Mouse (Mus musculus) liver, adult (tissue): ENCODE results near the gene Cfap36.

ENCODE experiments used
- GATA4 ChIP-seq: IDR thresholded peaks from 2 replicates; pipeline ENCODE4 v1.6.1; 2014; ENCODE audit warnings: mild to moderate bottlenecking, low read length; ENCODE audit not compliant: insufficient replicate concordance

The Cfap36 gene

DNA sequence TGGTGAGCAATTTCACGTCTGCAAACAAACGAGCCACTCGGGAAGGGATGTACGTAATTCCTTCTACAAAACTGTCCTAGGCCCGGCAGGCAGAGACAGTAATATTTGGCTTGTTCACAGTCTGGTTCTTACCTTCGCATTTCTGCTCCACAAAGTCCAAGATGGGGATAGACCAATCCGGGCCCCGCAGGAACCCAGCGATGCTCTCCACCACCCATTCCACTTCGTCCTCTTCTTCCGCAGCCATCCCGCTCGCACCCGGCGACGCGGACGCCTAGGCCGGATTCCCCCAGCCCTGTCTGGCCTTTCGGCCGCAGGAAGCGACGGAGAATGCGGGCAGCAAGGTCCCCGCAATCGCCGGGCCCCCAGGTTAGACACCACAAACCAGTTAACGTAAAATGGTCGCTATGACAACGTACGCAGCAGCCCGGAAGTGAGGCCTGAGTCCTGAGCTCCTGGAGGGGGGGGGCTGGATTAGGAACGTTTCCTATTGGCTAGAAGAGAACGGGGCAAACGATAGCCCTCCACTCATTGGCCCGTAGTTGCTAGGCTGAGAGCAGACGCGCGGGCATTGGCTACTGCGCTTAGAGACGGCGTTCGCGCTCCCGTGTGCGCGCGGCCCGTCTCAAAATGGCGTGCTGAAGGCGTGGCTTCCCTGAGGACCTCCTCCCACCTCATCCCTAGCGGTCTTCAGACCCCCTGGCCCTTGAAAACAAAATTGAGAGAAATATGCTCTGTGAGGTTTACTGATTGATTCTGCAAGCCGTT lies at the start of gene Cfap36:
Gene Cfap36 (minus strand): TSS at position 527 of the 768 bp plus-strand sequence.
- TF ChIP-seq GATA4, result no peak

GRCm38 (mm10) chr11:29287305-29287704 lies 40.1 kb upstream of the Cfap36 start:
- TF ChIP-seq GATA4, result no peak

DNA sequence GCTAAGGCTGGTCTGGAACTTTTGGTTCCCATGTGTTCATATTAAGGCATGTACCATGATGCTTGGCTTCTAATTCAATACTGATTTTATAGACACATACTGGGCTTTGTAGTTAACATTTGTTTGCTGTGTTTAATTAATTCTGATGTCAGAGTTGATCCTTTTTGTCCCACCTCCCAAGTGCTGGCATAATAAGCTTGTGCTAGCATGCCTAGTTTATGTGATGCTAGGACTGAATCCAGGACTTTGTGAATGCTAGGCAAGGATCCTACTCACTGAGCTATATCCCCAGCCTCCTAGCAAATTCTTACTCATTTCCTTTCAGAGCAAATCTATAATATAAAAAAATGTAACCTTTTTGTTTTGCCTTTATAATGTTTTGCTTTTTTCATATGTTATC lies 38.8 kb upstream of the Cfap36 start:
- TF ChIP-seq GATA4, result no peak

- TF ChIP-seq GATA4, result no peak
These were observed 27.5 kb upstream of the Cfap36 start for GRCm38 (mm10) chr11:29274758-29275157.

GRCm38 (mm10) chr11:29267824-29268223 lies 20.6 kb upstream of the Cfap36 start:
- TF ChIP-seq GATA4, result no peak

- no peak for TF ChIP-seq GATA4
These were observed 7.4 kb upstream of the Cfap36 start for GRCm38 (mm10) chr11:29254643-29255042.

GRCm38 (mm10) chr11:29248386-29248785 lies 1.2 kb upstream of the Cfap36 start:
- no peak for TF ChIP-seq GATA4

- no peak for TF ChIP-seq GATA4
These were observed 516 bp upstream of the Cfap36 start for GRCm38 (mm10) chr11:29247725-29248124.

DNA sequence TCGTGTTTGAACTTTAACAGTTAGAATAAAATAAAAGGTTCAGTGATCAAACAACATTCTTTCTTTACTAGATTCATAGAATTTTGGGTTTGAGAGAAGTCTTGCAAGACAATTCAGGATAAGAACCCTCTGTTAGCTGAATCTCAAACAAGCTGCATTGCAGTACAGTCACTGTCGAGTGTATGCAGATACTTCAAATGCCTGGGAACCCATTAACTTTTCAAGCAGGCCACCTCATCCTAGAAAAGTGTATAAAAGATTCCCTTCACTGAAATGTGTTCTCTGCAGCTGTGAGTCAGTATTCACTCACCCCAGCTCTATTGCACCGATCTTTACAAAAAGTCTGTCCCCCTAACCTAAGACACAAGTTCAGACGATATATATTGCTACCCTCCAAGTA lies 1.2 kb downstream of the Cfap36 start:
- TF ChIP-seq GATA4, result no peak

- no peak for TF ChIP-seq GATA4
These were observed 5.2 kb downstream of the Cfap36 start for GRCm38 (mm10) chr11:29241961-29242360.

GRCm38 (mm10) chr11:29239353-29239752 lies 7.9 kb downstream of the Cfap36 start:
- TF ChIP-seq GATA4, result no peak

GRCm38 (mm10) chr11:29238551-29238950 lies 8.7 kb downstream of the Cfap36 start:
- no peak for TF ChIP-seq GATA4

DNA sequence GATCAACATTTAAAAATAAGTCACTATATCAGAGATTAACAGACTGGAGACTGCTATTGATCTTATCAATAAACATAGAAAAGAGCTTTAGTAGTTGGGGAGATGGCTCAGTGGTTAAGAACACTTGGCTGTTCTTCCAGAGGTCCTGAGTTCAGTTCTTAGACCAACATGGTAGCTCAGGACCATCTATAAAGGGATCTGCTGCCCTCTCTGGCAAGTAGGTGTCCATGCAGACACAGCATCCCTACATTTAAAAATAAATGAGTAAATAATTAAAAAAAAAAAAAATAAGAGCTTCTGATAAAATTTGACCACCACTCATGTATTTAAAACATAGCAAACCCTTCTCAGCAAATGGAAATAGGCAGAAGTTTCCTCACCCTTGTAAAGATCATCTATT lies 9.2 kb downstream of the Cfap36 start:
- TF ChIP-seq GATA4, result no peak

- TF ChIP-seq GATA4, result no peak
These were observed 9.8 kb downstream of the Cfap36 start for GRCm38 (mm10) chr11:29237364-29237763.

DNA sequence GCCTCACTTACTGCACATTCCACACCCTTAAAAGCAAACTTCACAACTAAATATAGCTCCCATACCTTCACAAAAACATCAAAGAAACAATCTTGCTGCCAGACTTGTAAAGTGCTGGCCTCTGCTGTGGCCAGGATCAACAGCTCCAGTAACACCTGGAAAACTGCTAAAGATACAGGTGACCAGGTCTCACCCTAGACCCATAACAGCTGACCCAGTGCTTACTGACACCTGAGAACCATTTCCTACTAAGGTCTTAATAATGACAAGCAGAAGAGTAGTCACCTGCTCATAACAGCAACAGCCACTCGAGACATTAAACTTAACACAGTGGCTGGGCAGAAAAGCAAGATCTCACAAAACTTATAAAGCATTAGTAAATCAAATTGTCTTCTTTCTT lies 13.6 kb downstream of the Cfap36 start:
- no peak for TF ChIP-seq GATA4

DNA sequence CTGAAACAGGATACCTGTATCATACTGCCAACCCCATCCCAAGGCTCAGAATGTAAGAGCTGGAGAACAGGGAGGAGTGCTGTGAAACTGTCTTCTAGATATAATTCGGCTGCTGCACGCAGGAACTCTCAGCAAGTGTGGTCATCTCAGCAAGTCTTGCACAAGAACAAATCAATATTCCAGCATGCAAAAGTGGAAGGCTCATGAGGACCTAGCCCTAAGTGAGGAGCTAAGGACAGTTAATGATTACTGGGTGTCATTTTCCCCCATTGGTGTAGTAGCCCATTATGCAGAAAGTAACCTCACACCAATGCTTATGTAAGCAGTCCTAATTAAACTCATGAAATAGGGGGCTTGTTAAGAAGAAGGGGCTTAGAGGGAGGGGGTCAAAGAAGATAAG lies 18.3 kb downstream of the Cfap36 start:
- no peak for TF ChIP-seq GATA4

DNA sequence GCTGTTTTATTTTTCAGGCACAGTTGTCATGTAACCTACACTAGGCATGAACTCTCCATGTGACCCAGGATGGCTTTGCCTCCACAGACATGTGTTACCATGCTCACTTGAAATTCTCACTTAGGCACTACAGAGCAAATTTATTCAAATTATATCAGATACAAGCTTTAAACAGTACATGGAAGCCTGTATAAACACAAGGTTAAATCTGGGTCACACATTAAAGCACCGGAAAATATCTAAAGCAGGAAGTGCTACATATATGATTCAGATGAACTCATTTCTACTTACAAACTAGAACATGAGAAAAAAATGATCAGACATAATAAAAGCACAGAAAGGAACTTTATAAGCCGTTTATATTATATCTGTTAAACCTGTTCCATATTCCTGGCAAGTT lies 22.5 kb downstream of the Cfap36 start:
- TF ChIP-seq GATA4, result no peak
